Mouse (Mus musculus) mouse embryonic stem cell (cell line): ENCODE measurements at regions not wholly inside any gene's neighbourhood (a gene's known extent, or its start where the extent isn't known, plus 50 kb on each side); places are given as distances from the start of the nearest gene placed in this dataset.

Experiments
- in situ Hi-C, 2 experiments: fragments of 300-500 bp; cut with MboI; formaldehyde crosslinking; loops; 1 replicate in 1 of 2; 3 replicates in 1 of 2; pipeline ENCODE4 v1.14.3; 2019 to 2020; ENCODE audit warnings: low sequenced_read_pairs in 2 of 2, low pct_unique_long_range_greater_than_20kb in 1 of 2, mixed read lengths in 1 of 2; ENCODE audit not compliant: unreplicated experiment in 1 of 2

DNA sequence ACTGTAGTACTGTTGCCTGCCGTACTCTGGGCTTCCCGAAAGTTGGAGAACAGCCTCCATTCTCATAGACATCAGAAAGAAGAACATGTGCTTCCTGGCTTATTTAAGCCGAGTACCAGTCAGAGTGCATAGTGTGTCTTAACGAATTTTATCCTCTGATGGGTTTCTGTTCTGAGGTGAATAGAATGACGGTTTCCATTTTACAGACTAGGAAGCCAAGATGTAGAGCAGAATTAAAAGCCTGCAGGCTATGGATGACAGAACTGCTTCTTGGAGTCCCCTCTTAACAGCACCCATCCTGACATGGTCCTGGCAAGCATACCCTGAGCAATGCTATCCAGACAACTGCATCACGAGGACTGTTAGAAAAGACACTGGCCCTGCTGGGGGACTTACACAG, 69.0 kb upstream of the Rgma start:
- in situ Hi-C loops, result no loop called here

DNA sequence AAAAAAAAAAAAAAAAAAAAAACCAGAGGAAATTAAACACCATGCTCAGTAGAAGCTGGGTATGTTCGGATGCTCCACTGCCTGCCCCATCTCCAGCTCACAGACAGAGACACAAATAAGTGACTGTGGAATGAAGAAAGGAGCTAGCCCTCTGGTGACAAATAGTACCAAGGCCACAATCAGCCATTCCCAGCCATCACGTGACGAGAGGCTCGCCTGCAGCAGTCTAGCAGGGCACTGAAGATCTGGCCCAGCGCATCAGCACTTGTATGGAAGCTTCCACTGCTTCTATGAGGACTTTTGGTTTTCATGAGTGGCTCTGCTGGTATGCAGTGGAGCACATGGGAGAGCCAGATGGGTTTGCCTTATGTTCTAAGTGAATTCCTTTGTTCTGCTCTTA, 68.6 kb upstream of the Rgma start:
- in situ Hi-C loops, result no loop called here

DNA sequence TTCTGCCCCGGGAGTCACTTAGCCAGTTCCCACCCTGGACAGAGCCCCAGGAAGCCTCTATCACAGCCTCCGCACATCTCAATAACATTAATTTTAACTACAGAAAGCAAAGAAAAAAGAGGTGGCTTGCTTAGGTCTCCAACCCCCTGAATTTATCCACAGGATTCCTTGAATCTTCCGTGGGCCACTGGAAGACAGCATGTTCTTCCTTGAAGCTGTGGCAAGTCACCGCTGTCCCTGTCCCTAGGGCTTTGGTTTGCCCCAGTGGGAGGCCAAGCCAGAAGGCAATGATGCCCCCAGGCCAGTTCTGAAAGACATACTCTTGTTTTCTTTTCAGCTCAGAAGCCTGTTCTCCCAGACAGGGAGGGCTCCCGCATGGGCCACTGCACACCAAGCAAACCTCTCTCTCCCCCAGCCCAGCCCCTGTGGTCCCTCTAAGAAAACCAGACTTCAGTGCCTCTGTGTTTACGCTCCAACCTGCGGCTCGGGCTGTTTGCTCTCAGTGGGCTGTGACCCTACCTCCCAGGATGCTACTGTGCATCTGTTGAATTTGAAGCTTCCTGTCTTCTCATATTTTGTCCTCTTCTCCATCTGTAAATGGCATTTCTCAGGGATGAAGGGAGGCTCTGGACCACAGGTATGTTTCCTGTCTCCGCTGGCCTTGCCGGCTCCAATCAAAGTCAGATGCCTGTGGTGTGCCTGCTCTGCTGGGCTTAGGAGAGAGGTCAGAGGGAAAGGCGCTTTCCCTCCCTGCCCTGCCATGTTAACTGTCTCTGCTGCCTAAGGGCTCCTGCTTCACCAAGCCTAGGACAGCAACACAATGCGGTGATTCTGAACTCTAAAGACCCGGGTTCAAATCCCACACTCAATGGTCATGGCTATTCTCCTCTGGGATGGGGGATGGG, 67.5 kb upstream of the Rgma start:
- in situ Hi-C loops, result no loop called here

DNA sequence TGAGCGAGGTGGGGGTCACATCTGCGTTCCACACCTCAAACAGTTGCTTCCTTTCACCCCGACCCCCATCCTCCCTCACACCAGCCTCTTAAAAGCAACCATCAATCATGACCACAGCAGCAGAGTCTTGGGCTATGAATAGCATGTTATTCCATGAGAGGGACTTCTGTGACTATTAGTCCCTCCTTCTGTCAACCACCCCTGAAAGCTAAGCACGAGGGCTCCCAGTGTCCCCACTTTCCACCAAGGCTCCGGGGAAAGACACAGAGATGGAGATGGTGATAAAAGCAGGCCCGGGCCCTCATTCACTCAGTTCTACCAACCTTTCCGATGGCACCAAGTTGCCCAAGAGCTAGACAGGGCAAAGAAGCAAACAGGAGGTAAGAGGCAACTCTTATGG, 66.3 kb upstream of the Rgma start:
- in situ Hi-C loops, result no loop called here

DNA sequence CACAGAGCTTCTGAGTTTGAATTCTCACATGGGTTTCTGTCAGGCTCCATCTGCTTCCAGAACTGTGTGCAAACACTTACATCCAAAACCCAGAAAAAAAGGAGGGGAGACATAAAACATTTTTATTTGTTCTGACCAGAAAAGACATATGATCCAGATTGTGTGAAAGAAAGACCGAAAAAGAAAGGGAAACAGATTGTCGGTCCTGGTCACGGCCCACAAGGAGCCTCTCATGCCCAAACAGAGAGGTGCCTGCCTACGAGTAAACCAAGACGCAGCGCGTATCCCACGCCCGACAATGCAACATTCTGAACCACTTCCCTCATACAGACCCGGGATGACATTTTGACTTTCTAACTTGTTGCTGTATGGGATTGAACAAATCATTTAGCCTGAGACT, 65.3 kb upstream of the Rgma start:
- in situ Hi-C loops, result no loop called here

- in situ Hi-C loops, result no loop called here
These were observed 64.7 kb upstream of the Rgma start for GRCm38 (mm10) chr7:73310581-73311136.

- in situ Hi-C loops, result no loop called here
These were observed 59.8 kb upstream of the Rgma start for GRCm38 (mm10) chr7:73315555-73315954.

DNA sequence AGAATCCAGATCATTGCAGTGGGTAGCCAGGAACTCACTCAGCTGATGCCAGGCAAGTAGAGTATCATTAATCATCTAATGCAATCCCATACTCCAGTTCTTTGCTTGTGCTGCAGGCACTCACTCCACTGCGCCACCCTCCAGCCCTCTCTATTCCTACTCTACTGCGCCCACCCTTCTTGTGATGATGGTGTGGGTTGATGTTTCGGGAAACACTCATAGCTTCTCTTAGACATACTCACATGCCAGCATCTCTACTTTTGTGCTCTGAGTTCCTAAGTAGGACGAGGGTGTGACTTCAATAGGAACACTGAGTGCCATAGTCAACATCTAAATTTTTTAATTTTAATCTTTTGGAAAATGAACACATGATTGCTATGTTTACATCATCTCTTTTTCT, 57.7 kb upstream of the Rgma start:
- in situ Hi-C loops, result no loop called here

DNA sequence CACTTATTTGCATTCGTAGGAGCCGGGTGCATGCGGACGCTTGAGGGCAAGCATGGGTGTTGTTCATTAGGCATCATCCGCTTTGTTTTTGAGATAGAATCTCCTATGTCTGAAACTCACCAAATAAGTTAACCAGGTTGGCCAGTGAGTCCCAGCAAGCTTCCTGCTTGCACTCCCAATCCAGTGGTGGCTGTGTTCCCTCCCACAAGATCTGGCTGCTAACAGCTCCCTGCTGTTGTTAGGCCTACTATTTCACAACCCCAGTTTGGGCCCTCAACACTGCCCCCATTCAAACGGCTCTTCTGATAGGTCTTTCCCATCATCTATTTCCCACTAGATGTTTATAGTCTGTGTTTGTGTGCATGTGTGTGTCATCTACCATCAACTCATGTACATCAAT, 56.3 kb upstream of the Rgma start:
- in situ Hi-C loops, result no loop called here

GRCm38 (mm10) chr7:73319994-73320393, 55.3 kb upstream of the Rgma start:
- in situ Hi-C loops, result no loop called here

DNA sequence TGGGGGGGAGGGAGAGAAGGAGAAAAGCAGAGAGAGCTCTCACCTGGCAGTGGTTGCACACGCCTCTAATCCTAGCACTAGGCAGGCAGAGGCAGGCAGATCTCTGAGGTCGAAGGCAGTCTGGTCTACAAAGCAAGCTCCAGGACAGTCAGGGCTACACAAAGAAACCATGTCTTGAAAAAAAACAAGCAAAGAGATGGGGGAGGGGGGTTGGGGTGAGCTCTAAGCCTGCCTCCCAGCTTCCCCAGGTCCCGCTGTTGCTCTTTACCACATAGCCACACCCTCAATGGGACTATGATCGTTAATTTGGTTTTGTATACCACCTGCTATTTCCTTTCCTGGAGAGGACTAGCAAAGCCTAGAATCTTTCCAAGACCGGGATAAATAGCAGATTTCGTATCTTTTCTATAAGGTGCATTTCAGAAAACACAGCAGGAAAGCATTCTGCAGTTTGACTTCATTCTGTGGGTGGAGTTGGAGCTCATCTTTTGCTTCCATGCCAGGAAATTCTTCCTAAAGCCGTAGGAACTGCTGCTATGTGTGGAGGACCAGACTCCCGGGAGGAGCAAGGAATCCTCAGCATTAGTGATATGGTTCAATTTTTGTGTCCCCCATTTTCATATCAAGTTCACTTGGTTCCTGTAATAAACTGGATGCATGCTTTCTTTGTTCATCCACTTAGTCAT, 52.7 kb upstream of the Rgma start:
- in situ Hi-C loops, result no loop called here

DNA sequence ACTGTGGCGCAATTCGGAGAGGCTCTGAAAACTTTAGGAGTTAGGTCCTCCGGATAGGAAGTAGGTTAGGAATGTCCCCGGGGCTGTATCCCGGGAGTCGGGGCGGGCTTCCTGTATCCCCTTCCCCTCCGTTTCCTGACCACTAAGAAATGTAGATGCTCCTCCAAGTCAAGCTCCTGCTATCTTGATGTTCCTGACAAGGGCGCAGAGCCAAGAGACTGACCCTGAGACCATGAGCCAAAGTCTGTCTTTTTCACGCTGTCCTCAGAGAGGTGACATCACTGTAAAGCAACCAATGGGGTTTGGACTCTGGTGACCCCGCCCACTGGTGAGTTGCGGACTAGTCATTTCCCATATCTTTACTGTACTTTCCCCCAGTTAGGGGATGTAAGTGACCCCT, 51.8 kb upstream of the Rgma start:
- in situ Hi-C loops, result no loop called here

DNA sequence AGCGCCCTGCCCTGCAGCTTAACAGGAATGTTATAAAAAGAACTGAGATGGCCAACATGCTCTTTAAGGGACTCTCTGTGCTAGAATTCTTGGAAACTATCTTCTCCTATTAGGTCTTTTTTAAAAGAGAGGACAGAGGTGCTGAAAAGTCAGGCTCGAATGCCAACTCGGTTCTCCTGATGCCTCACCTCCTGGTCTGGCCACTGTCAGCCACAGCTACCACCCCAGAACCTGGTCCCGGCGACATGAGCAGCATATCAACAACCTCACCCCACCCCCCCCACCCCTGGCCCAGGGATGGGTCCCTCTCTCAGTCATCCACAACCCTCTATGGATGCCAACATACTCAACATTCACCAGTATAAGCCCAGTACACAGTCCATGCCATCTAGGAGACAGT, 49.8 kb upstream of the Rgma start:
- in situ Hi-C loops, result no loop called here
